Mouse (Mus musculus) retina, postnatal 1 day (tissue): ENCODE measurements at regions not wholly inside any gene's neighbourhood (a gene's known extent, or its start where the extent isn't known, plus 50 kb on each side); places are given as distances from the start of the nearest gene placed in this dataset.

Experiments used
- DNase-seq: peaks from one replicate; pipeline ENCODE4 v3.0.0-alpha.2; 2012

DNA sequence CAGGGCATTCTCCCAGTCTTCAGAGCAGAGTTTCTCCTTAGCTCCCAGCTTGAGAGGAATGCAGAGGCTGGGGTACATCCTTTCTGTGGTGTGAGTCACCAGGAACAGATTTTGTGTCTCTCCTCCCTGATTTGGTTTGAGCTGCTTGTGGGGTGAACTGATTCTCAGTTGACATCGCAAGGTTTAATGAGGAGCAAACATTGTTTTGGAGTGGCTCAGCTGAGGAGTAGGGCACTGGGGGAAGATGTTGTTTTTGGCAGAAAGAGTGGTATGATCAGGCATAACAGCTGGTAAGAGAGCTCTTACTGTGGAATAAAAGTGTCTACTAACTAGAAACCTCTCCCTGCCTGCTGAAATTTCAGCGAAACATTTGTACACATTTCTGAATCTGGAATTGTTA is 519.4 kb upstream of the Fam241a start:
- DNase-seq: no peak

DNA sequence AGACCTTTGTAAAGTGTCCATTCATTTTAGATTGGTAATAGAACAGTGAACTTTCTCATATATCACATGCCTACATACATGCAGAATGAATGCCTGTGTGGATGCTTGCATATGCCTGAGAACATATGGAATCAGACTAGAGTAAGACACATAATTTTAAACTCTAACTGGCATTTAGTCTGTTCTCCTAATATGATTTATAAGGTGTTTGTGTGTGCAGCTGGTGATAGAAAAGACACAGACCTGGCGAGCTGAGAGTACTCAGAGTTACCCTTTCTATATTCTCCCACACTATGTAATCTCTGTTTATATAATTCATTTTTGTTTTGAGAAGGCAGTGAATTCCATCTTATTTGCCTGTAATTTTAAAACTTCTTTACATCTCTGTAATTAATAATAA is 517.4 kb upstream of the Fam241a start:
- DNase-seq: no peak

DNA sequence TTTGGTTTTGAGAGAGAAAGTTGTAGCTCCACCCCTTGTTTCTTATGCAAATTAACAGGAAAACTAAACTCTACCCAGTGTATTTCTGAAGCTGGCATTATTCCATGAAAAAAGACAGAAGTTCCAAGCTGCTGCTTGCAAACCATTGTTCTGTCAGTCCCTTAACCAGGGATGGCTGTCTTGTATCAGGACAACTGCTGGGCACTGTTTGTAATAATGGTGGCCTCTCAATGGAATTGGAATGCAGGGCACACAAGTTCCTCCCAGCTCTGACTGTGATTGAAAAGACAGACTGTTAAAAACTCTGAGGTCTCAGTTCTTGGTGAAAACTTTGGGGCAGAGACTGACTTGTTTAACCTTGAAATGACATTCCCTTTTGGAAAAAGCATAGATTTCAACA is 516.0 kb upstream of the Fam241a start:
- DNase-seq: no peak

DNA sequence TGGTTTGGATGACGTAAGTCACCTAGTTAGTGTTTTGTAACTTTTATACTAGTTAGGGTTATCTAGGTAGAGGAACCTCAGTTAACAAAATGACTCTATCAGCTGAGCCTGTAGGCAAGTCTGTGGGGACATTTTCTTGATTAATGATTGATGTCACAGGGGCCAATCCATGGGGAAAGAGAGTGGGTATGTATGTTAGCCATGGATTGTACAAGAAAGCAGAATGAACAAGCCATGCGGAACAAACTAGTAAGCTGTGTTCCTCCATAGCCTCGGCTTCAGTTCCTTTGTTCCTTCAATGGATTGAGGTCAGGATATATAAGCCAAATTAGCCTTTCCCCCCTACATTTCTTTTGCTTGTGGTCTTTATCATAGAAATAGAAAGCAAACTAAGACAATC is 498.7 kb upstream of the Fam241a start:
- DNase-seq: peak; percentile 64

- no peak for DNase-seq
Observed at GRCm38 (mm10) chr3:128380579-128380978, 484.5 kb upstream of the Fam241a start.

DNA sequence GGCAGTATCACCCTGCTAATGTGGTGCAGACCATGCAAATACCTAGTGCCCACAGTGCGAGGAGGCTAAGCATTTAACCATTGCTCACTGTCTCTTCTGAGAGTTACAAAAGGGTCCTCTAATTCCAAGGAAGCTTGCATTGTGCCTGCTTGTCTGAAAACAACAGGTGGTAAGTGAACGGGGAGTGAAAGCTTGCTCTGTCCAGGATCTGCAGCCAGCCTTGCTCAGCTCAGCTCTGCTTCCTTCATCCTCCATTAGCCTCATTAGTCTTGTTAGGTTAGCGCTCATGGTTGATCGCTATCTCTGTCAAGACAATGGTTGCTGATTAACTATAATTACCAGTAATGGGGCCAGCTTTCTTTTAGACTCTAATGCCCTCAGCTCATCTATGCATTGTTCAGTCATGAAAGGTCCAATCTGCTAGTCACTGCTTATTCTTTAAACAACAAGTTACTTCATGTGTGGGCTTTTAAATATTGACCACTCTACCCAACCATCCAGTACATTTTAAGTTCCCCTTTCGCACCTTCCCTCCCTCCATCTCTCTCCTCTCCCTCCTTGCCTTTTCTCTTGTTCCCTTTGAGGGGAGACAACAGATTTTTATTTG is 473.5 kb upstream of the Fam241a start:
- peak; percentile 97 for DNase-seq

GRCm38 (mm10) chr3:128362310-128362709 is 466.2 kb upstream of the Fam241a start:
- DNase-seq: no peak

- peak; percentile 86 for DNase-seq
Observed at GRCm38 (mm10) chr3:128349123-128349522, 453.0 kb upstream of the Fam241a start.

- DNase-seq: peak; percentile 74
Observed at GRCm38 (mm10) chr3:128347782-128348574, 451.9 kb upstream of the Fam241a start.

- DNase-seq: no peak
Observed at GRCm38 (mm10) chr3:128337508-128337907, 441.4 kb upstream of the Fam241a start.

DNA sequence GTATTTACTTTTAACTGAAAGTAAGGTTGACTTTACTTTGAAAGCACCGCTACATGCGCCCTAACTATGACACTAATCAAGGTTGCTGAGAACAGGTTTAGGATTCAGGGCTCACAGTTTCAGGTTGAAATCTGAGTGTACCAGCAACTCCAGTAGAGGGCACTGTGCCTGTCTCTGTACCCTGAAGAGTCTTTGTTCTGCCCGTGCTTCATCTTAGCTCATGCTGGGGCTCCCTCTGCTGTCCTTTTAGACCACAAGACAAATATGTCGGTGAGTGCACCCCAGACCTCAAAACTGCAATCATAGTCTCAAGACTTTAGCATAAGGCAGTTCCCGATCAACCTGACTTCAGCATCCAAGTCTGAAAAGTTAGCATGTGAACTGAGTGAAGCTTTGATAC is 440.9 kb upstream of the Fam241a start:
- peak; percentile 91 for DNase-seq

- peak; percentile 62 for DNase-seq
Observed at GRCm38 (mm10) chr3:128327677-128328076, 431.6 kb upstream of the Fam241a start.

- DNase-seq: no peak
Observed at GRCm38 (mm10) chr3:128301312-128301711, 405.2 kb upstream of the Fam241a start.

GRCm38 (mm10) chr3:128298110-128298509 is 402.0 kb upstream of the Fam241a start:
- DNase-seq: no peak

DNA sequence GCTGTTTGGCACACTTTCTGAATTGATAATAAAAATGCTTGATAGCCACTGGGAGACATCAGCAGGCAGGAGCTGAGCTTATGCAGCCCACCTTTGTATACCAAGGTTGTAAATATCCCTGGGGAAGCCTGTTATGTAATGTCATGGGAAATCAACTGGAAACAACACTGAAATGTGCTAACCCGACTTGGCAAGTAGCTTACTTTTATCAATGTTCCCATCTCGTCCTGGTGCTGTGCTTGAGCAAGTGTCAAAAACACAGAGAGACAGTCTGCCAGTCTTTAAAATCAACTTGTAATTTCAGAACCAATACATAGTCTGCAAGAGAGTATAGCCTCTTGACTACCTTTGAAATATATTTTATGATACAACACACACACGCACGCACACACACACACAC is 391.7 kb upstream of the Fam241a start:
- peak; percentile 28 for DNase-seq

- DNase-seq: no peak
Observed at GRCm38 (mm10) chr3:128285214-128285613, 389.1 kb upstream of the Fam241a start.

- no peak for DNase-seq
Observed at GRCm38 (mm10) chr3:128280626-128281025, 384.5 kb upstream of the Fam241a start.

DNA sequence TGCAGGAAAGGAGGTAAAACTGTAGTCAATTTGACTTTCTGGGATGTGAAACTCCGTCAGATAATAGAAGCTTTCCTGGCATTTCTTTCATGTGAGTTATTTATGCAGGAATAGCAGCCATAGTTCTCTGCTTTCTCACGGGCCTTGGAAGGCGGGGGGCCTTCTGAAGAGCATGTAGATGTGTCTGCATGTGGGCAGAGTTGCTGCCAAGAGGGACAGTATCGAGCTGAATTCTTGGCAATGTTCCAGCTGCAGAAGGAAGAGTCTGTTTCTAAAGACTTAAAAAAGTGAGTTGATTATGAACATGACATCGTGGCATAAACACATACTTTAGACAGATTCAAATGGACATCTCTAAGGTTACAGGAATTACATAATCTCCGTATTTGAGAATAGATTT is 374.5 kb upstream of the Fam241a start:
- DNase-seq: peak; percentile 43

DNA sequence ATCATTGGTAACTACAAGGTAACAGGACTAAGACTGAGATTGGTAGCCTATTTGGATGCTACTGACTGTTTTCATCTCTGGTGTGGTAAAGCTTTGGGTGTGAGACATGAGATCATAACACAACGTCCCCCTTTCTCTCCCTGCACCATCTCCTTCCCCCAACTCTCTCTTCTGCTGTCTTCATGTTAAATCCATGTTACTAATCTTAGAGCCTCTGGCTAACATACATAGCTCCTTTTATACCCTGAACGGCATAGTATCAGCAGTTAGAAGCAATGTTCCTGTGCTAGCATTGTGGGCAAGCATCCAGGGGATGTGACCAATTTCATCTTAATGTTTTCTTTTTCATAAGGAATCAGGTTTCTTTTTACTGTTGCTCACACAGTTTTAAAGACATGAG is 365.1 kb upstream of the Fam241a start:
- DNase-seq: no peak

DNA sequence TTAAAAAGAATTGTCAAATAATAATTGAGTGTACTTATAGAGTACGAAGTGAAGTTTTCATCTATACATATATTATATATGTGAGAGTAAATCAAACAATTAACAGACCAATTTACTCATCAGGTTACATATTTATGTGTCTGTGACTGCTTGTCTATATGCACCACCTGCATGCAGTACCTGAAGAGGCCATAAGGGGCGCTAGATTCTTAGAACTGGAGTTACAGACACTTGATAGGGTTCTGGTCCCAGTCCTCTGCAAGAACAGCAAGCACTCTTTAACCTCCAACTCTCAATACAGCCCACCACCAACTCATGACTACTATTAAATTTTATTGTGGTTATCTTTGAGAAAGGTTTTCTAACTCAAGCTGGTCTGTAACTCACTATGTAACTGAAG is 351.7 kb upstream of the Fam241a start:
- DNase-seq: no peak

GRCm38 (mm10) chr3:128239813-128240421 is 343.8 kb upstream of the Fam241a start:
- no peak for DNase-seq

GRCm38 (mm10) chr3:128230390-128230789 is 334.3 kb upstream of the Fam241a start:
- DNase-seq: peak; percentile 73

DNA sequence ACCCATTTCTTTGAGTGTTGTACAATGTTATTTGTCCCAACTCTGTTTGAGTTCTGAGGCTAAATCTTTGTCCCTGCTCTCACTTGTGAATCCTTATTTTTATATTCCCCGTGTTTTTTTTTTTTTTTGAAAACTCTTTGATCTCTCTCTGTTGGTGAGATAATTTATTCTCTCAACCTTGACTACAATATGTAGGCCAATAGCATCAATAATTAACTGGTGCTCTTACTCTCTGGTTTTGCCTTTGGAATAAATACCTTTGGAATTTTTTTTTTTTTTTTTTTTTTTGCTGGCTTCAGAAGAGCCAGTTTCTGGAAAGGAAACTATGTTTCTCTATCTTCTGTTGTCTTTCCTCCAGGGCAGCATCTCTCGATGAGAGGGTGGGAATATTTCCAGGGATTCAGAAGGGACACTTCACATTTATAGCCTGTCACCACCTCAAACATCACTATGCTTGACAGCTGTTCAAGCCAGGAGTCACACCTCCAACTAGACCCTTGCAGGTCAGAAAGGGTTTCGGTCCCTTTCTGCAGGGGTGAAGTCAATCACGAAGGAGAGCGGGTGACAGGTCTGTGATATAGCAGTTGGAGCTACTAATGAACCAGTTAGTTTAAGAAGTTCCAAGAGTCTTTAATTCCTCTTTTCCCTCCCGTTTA is 330.9 kb upstream of the Fam241a start:
- DNase-seq: no peak

GRCm38 (mm10) chr3:128226503-128226902 is 330.4 kb upstream of the Fam241a start:
- DNase-seq: no peak
